16 mouse cellular contexts compared by ENCODE assay signal in genomic region chr11:116607717-116608116, GRCm38 (mm10). TPM values are rescaled to one million over a fixed set of nuclear protein-coding genes. Genes with fewer than 3 reads are reported as not detected.
"Had no signal": no experiment of that assay in that cellular context is flagged by ENCODE, and none has a peak within 500 bp of the region (broad histone marks: within the 10 kb centered on the region; RNA-seq: fewer than 3 reads in every experiment).

No protein-coding gene starts in this region.

- H3K36me3 ChIP-seq: midbrain, embryonic 12.5 days; neural tube, embryonic 13.5 days had no signal

- DNase-seq: kidney, adult 2 months; kidney, postnatal 25 days; layer of hippocampus, postnatal 36 days; lung, postnatal 14 days; right cerebral cortex, postnatal 14 days had no signal

- H3K27ac ChIP-seq: intestine, embryonic 15.5 days; kidney, embryonic 15.5 days; limb, embryonic 12.5 days; lung, embryonic 15.5 days; macrophage; midbrain, embryonic 12.5 days had no signal

- H3K4me1 ChIP-seq: lung, embryonic 15.5 days had no signal

- H3K27me3 ChIP-seq: intestine, embryonic 15.5 days; kidney, embryonic 15.5 days; limb, embryonic 12.5 days; lung, embryonic 15.5 days; midbrain, embryonic 12.5 days; neural tube, embryonic 13.5 days had no signal

- H3K4me3 ChIP-seq: intestine, embryonic 15.5 days; kidney, embryonic 15.5 days; limb, embryonic 12.5 days; lung, embryonic 15.5 days; midbrain, embryonic 12.5 days; neural tube, embryonic 13.5 days had no signal

RNA-seq across cellular contexts. Expression of gene Aanat, which starts 21.5 kb away (rescaled TPM):
- total RNA-seq: liver, adult 2 months; megakaryocyte-erythroid progenitor cell, adult 5-6 weeks had no signal
- polyA plus RNA-seq: intestine, embryonic 15.5 days; kidney, adult 2 months; kidney, embryonic 15.5 days; limb, embryonic 12.5 days; liver, adult 2 months; liver, embryonic 16.5 days; lung, embryonic 15.5 days; macrophage; stomach, embryonic 16.5 days had no signal

RNA-seq across cellular contexts. Expression of gene Prcd, which starts 45.6 kb away (rescaled TPM):
- total RNA-seq: liver, adult 2 months had no signal
- polyA plus RNA-seq: liver, adult 2 months; macrophage had no signal

RNA-seq across cellular contexts. Expression of gene Cygb, which starts 46.4 kb away (rescaled TPM):
- total RNA-seq: megakaryocyte-erythroid progenitor cell, adult 5-6 weeks had no signal
- polyA plus RNA-seq: macrophage had no signal
